Comparison of ENCODE assay signal across 27 mouse cellular contexts in genomic region chr5:132027859-132028498, GRCm38 (mm10).
DNase-seq lines count a peak whose midpoint lies in the region; ATAC-seq lines count a peak whose summit lies in the region.
"Had no signal": no experiment of that assay in that cellular context is flagged by ENCODE, and none has a peak within 500 bp of the region (broad histone marks: within the 10 kb centered on the region; RNA-seq: fewer than 3 reads in every experiment).

No protein-coding gene starts in this region.

- H3K9me3 ChIP-seq in forebrain, embryonic 14.5 days (replicated peaks; ENCODE audit: control insufficient read depth, low read length), result no peaks in the 10 kb centered on the region
- no peaks in the 10 kb centered on the region for H3K9me3 ChIP-seq in forebrain, embryonic 11.5 days (ENCODE audit: control insufficient read depth, low read length)
- H3K9me3 ChIP-seq in limb, embryonic 13.5 days, result 0 out of 2 replicates have a peak, but pooled peaks cover 3% of the 10 kb centered on the region
- H3K9me3 ChIP-seq in limb, embryonic 10.5 days (replicated peaks), result no peaks in the 10 kb centered on the region
- H3K9me3 ChIP-seq in embryonic facial prominence, embryonic 15.5 days (replicated peaks), result no peaks in the 10 kb centered on the region
- H3K9me3 ChIP-seq in hindbrain, embryonic 16.5 days (ENCODE audit: control insufficient read depth, low read length), result no peaks in the 10 kb centered on the region
- H3K9me3 ChIP-seq: heart, embryonic 13.5 days; kidney, embryonic 15.5 days; midbrain, embryonic 10.5 days; neural tube, embryonic 12.5 days had no signal

- DNase-seq in forebrain, embryonic 14.5 days (ENCODE audit: low spot score), result peak; percentile 45
- no peak for DNase-seq in forebrain, embryonic 11.5 days (ENCODE audit: low spot score)
- DNase-seq in limb, embryonic 10.5 days (ENCODE audit: low spot score), result no peak
- peak; percentile 66 for DNase-seq in brain, adult 2 months (ENCODE audit: low read depth, low spot score)
- no peak for DNase-seq in layer of hippocampus, postnatal 36 days
- DNase-seq: adrenal gland, adult 8-10 months; cerebellum, adult 11-12 months; cerebellum, adult 9-11 months; embryo, embryonic 11 days; heart, postnatal 10 days; kidney, adult 18-20 months; liver; lung, adult 2 months; thymus, postnatal 14 days had no signal

- no peak overlapping the region for H3K27ac ChIP-seq in forebrain, embryonic 14.5 days (ENCODE audit: low read depth, low read length)
- H3K27ac ChIP-seq in forebrain, embryonic 11.5 days (ENCODE audit: low read depth, low read length), result no peak overlapping the region
- 0 out of 2 replicates have a peak overlapping the region, but pooled peaks have one; percentile 1 for H3K27ac ChIP-seq in limb, embryonic 13.5 days
- H3K27ac ChIP-seq in limb, embryonic 10.5 days, result no peak overlapping the region
- peak overlapping the region; percentile 69 for H3K27ac ChIP-seq in embryonic facial prominence, embryonic 15.5 days (replicated peaks)
- H3K27ac ChIP-seq in hindbrain, embryonic 16.5 days (ENCODE audit: low read depth, low read length), result no peak overlapping the region
- H3K27ac ChIP-seq: heart, embryonic 13.5 days; hindbrain, embryonic 14.5 days; kidney, embryonic 15.5 days; liver, embryonic 14.5 days; midbrain, embryonic 10.5 days; neural tube, embryonic 12.5 days had no signal

- H3K4me3 ChIP-seq in forebrain, embryonic 14.5 days (ENCODE audit: low read depth, low read length), result no peak overlapping the region
- H3K4me3 ChIP-seq in forebrain, embryonic 11.5 days (ENCODE audit: low read depth, low read length), result no peak overlapping the region
- H3K4me3 ChIP-seq in limb, embryonic 13.5 days, result no peak overlapping the region
- H3K4me3 ChIP-seq in limb, embryonic 10.5 days, result no peak overlapping the region
- H3K4me3 ChIP-seq in embryonic facial prominence, embryonic 15.5 days (replicated peaks), result no peak overlapping the region
- H3K4me3 ChIP-seq in hindbrain, embryonic 16.5 days (ENCODE audit: low read length), result no peak overlapping the region
- H3K4me3 ChIP-seq: heart, embryonic 13.5 days; kidney, embryonic 15.5 days; midbrain, embryonic 10.5 days; myocyte; neural tube, embryonic 12.5 days had no signal

- H3K4me2 ChIP-seq in forebrain, embryonic 14.5 days (ENCODE audit: low read length), result no peak overlapping the region
- no peak overlapping the region for H3K4me2 ChIP-seq in forebrain, embryonic 11.5 days (ENCODE audit: low read depth, low read length, severe bottlenecking)
- no peak overlapping the region for H3K4me2 ChIP-seq in limb, embryonic 13.5 days (replicated peaks)
- no peak overlapping the region for H3K4me2 ChIP-seq in embryonic facial prominence, embryonic 15.5 days (replicated peaks)
- no peak overlapping the region for H3K4me2 ChIP-seq in hindbrain, embryonic 16.5 days (ENCODE audit: low read length)
- H3K4me2 ChIP-seq: hindbrain, embryonic 14.5 days; kidney, embryonic 15.5 days; neural tube, embryonic 12.5 days had no signal

- H3K27me3 ChIP-seq in forebrain, embryonic 14.5 days (replicated peaks; ENCODE audit: control insufficient read depth, insufficient read depth, low read length), result no peaks in the 10 kb centered on the region
- no peaks in the 10 kb centered on the region for H3K27me3 ChIP-seq in forebrain, embryonic 11.5 days (ENCODE audit: control insufficient read depth, insufficient read depth, low read length)
- H3K27me3 ChIP-seq in limb, embryonic 13.5 days, result no peaks in the 10 kb centered on the region
- no peaks in the 10 kb centered on the region for H3K27me3 ChIP-seq in limb, embryonic 10.5 days (ENCODE audit: low read depth, poor library complexity, severe bottlenecking)
- H3K27me3 ChIP-seq in embryonic facial prominence, embryonic 15.5 days, result no peaks in the 10 kb centered on the region
- H3K27me3 ChIP-seq in hindbrain, embryonic 16.5 days (replicated peaks; ENCODE audit: control insufficient read depth, insufficient read depth, low read length), result no peaks in the 10 kb centered on the region
- H3K27me3 ChIP-seq: heart, embryonic 13.5 days; kidney, embryonic 15.5 days; neural tube, embryonic 12.5 days had no signal

- 76% methylated on average over 5 of the region's 5 CpGs for WGBS in forebrain, embryonic 14.5 days
- WGBS in forebrain, embryonic 11.5 days, result 86% methylated on average over 5 of the region's 5 CpGs
- 71% methylated on average over 5 of the region's 5 CpGs for WGBS in limb, embryonic 13.5 days
- WGBS in limb, embryonic 10.5 days, result 89% methylated on average over 5 of the region's 5 CpGs
- 35% methylated on average over 5 of the region's 5 CpGs for WGBS in embryonic facial prominence, embryonic 15.5 days
- WGBS in hindbrain, embryonic 16.5 days, result 84% methylated on average over 5 of the region's 5 CpGs

- H3K9ac ChIP-seq in forebrain, embryonic 14.5 days (ENCODE audit: low read length), result no peak overlapping the region
- H3K9ac ChIP-seq in forebrain, embryonic 11.5 days (ENCODE audit: low read length), result no peak overlapping the region
- H3K9ac ChIP-seq in limb, embryonic 13.5 days, result no peak overlapping the region
- no peak overlapping the region for H3K9ac ChIP-seq in embryonic facial prominence, embryonic 15.5 days
- H3K9ac ChIP-seq in hindbrain, embryonic 16.5 days (ENCODE audit: low read depth, low read length), result no peak overlapping the region
- H3K9ac ChIP-seq: heart, embryonic 13.5 days; hindbrain, embryonic 14.5 days; kidney, embryonic 15.5 days; liver, embryonic 14.5 days; neural tube, embryonic 12.5 days had no signal

- no peaks in the 10 kb centered on the region for H3K36me3 ChIP-seq in forebrain, embryonic 14.5 days (ENCODE audit: control insufficient read depth, insufficient read depth, low read length)
- no peaks in the 10 kb centered on the region for H3K36me3 ChIP-seq in forebrain, embryonic 11.5 days (ENCODE audit: control insufficient read depth, insufficient read depth, low read length)
- H3K36me3 ChIP-seq in limb, embryonic 13.5 days, result peaks cover 4% of the 10 kb centered on the region; the same call in 1 of the 2 replicates
- H3K36me3 ChIP-seq in limb, embryonic 10.5 days, result 0 out of 2 replicates have a peak, but pooled peaks cover 5% of the 10 kb centered on the region
- H3K36me3 ChIP-seq in embryonic facial prominence, embryonic 15.5 days, result no peaks in the 10 kb centered on the region
- no peaks in the 10 kb centered on the region for H3K36me3 ChIP-seq in hindbrain, embryonic 16.5 days (ENCODE audit: control insufficient read depth, insufficient read depth, low read length)
- H3K36me3 ChIP-seq: G1E; heart, embryonic 13.5 days; kidney, embryonic 15.5 days; neural tube, embryonic 12.5 days had no signal

- no peak for ATAC-seq in forebrain, embryonic 14.5 days
- ATAC-seq in forebrain, embryonic 11.5 days (replicated peaks; ENCODE audit: low FRiP score), result no peak
- no peak for ATAC-seq in limb, embryonic 13.5 days (ENCODE audit: low FRiP score, low read depth)
- ATAC-seq in embryonic facial prominence, embryonic 15.5 days (ENCODE audit: insufficient number of reproducible peaks, low FRiP score, low TSS enrichment, low read depth), result no peak; the same call in 1 of the 2 replicates
- ATAC-seq in hindbrain, embryonic 16.5 days, result no peak
- ATAC-seq: inflammation-experienced regulatory T-cells, adult 6 months; midbrain, embryonic 16.5 days had no signal

- peaks cover 23% of the 10 kb centered on the region for H3K4me1 ChIP-seq in forebrain, embryonic 14.5 days (ENCODE audit: control insufficient read depth, insufficient read depth, low read length)
- peaks cover 5% of the 10 kb centered on the region; the same call in 1 of the 2 replicates for H3K4me1 ChIP-seq in forebrain, embryonic 11.5 days (replicated peaks; ENCODE audit: control insufficient read depth, insufficient read depth, low read length)
- H3K4me1 ChIP-seq in limb, embryonic 13.5 days, result peaks cover 4% of the 10 kb centered on the region; the same call in 1 of the 2 replicates
- peaks cover 28% of the 10 kb centered on the region for H3K4me1 ChIP-seq in limb, embryonic 10.5 days
- peaks cover 22% of the 10 kb centered on the region; the same call in 1 of the 2 replicates for H3K4me1 ChIP-seq in embryonic facial prominence, embryonic 15.5 days
- H3K4me1 ChIP-seq in hindbrain, embryonic 16.5 days (ENCODE audit: control insufficient read depth, insufficient read depth, low read depth, low read length), result peaks cover 13% of the 10 kb centered on the region
- H3K4me1 ChIP-seq: kidney, embryonic 15.5 days had no signal

Comparison
In these comparisons a context has a peak if more than half of its experiments do, and no peak if none do; other contexts are left out.
1. DNase-seq: peak in forebrain, embryonic 14.5 days (single experiment) and brain, adult 2 months (single experiment); none in forebrain, embryonic 11.5 days (single experiment), limb, embryonic 10.5 days (single experiment) and layer of hippocampus, postnatal 36 days (0 of 2).
2. H3K27ac ChIP-seq: peak in limb, embryonic 13.5 days (single experiment) and embryonic facial prominence, embryonic 15.5 days (single experiment); none in forebrain, embryonic 14.5 days (single experiment), forebrain, embryonic 11.5 days (single experiment), limb, embryonic 10.5 days (single experiment) and hindbrain, embryonic 16.5 days (single experiment).